9 mouse cellular contexts compared by ENCODE assay signal in the genomic region with DNA sequence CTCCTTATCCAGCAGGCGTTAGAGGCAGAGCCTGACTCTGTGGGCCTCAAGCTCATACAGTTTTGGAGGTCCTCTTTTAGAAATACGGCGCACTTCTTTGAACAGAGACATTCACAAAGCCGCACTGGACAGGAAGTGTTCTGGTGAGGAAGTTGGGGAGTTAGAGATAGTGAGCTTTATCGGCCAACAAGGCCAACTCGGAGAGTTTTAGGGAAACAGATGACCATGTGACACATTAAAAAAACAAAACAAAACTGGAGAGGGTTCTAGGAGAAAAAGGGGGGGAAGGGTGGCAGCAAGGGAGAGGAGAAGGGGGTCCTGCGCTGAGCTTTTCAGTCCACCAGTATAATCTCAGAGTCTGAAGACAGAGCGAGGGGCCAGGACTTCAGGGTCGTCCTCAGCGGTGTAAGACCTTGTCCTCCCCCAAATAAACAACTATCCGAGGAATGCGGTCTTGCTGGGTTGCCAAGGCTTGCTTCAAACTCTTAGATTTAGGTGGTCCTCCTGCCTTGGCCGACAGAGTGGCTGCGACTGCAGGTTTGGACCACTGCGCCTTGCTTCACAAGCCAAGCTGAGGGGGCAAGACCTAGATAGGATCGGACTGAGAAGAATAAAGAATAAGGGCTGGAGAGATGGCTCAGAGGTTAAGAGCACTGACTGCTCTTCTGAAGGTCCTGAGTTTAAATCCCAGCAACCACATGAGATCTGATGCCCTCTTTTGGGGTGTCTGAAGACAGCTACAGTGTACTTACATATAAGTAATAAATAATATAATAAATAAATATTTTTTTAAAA. TPM values are rescaled to one million over a fixed set of nuclear protein-coding genes. Genes with fewer than 3 reads are reported as not detected.
DNase-seq lines count a peak whose midpoint lies in the region; ATAC-seq and TF ChIP-seq lines count a peak whose summit lies in the region.
"Had no signal": no experiment of that assay in that cellular context is flagged by ENCODE, and none has a peak within 500 bp of the region (broad histone marks: within the 10 kb centered on the region; RNA-seq: fewer than 3 reads in every experiment).

No protein-coding gene starts in this region.

- TF ChIP-seq CTCF in testis, adult 2 months (IDR thresholded peaks at IDR 0.05; ENCODE audit: control insufficient read depth, insufficient read depth, insufficient replicate concordance, low read depth, low read length), result no peak

- ATAC-seq in liver, embryonic 13.5 days (ENCODE audit: low read depth), result peak; percentile 51; the same call in 1 of the 2 replicates
- no peak for ATAC-seq in forebrain, embryonic 13.5 days

- peak; percentile 76 for DNase-seq in heart, embryonic 10.5 days (ENCODE audit: low spot score)
- no peak for DNase-seq in heart, postnatal 4 days
- no peak for DNase-seq in testis, postnatal 14 days (ENCODE audit: low spot score)
- DNase-seq in liver, embryonic 13.5 days, result no peak
- DNase-seq in right cerebral cortex, postnatal 10 days (ENCODE audit: low spot score in 2 of 2), result no peak
- DNase-seq in thymus, postnatal 10 days (ENCODE audit: low spot score in 2 of 2), result no peak
- DNase-seq: adrenal gland, postnatal 25 days had no signal

- no peak for TF ChIP-seq POLR2A in testis, adult 2 months (IDR thresholded peaks at IDR 0.05; ENCODE audit: control insufficient read depth, low read depth, low read length)

- H3K9ac ChIP-seq in liver, embryonic 13.5 days, result peak overlapping the region; percentile 40; the same call in 1 of the 2 replicates
- H3K9ac ChIP-seq in forebrain, embryonic 13.5 days, result no peak overlapping the region

- peaks cover 16% of the 10 kb centered on the region for H3K4me1 ChIP-seq in heart, embryonic 10.5 days
- peaks cover 1% of the 10 kb centered on the region; the same call in 1 of the 2 replicates for H3K4me1 ChIP-seq in testis, adult 2 months (ENCODE audit: control insufficient read depth, insufficient read depth, low read length)
- peaks cover 31% of the 10 kb centered on the region for H3K4me1 ChIP-seq in liver, embryonic 13.5 days (replicated peaks)
- H3K4me1 ChIP-seq in forebrain, embryonic 13.5 days, result no peaks in the 10 kb centered on the region

- H3K27me3 ChIP-seq in heart, embryonic 10.5 days (ENCODE audit: insufficient read depth, poor library complexity, severe bottlenecking), result no peaks in the 10 kb centered on the region
- no peaks in the 10 kb centered on the region for H3K27me3 ChIP-seq in testis, adult 2 months (ENCODE audit: control insufficient read depth, insufficient read depth, low read length)
- no peaks in the 10 kb centered on the region for H3K27me3 ChIP-seq in liver, embryonic 13.5 days
- no peaks in the 10 kb centered on the region for H3K27me3 ChIP-seq in forebrain, embryonic 13.5 days

- WGBS in heart, embryonic 10.5 days, result 24% methylated on average over 16 of the region's 16 CpGs
- WGBS in liver, embryonic 13.5 days (ENCODE audit: insufficient replicate concordance), result 8% methylated on average over 16 of the region's 16 CpGs
- WGBS in forebrain, embryonic 13.5 days, result 74% methylated on average over 16 of the region's 16 CpGs

- H3K27ac ChIP-seq in heart, embryonic 10.5 days, result peak overlapping the region; percentile 83
- H3K27ac ChIP-seq in testis, adult 2 months (ENCODE audit: control insufficient read depth, insufficient read depth, low read depth, low read length), result peak overlapping the region; percentile 58
- H3K27ac ChIP-seq in liver, embryonic 13.5 days, result peak overlapping the region; percentile 77
- H3K27ac ChIP-seq in forebrain, embryonic 13.5 days, result no peak overlapping the region

- 0 out of 2 replicates have a peak, but pooled peaks cover 3% of the 10 kb centered on the region for H3K36me3 ChIP-seq in heart, embryonic 10.5 days
- no peaks in the 10 kb centered on the region for H3K36me3 ChIP-seq in testis, adult 2 months (ENCODE audit: control insufficient read depth, insufficient read depth, low read length)
- H3K36me3 ChIP-seq in liver, embryonic 13.5 days, result no peaks in the 10 kb centered on the region
- H3K36me3 ChIP-seq in forebrain, embryonic 13.5 days (ENCODE audit: poor library complexity, severe bottlenecking), result no peaks in the 10 kb centered on the region

- peak overlapping the region; percentile 16; the same call in 1 of the 2 replicates for H3K4me3 ChIP-seq in heart, embryonic 10.5 days
- H3K4me3 ChIP-seq in testis, adult 2 months (ENCODE audit: control insufficient read depth, low read depth, low read length), result no peak overlapping the region
- H3K4me3 ChIP-seq in liver, embryonic 13.5 days (replicated peaks), result peak overlapping the region; percentile 21
- no peak overlapping the region for H3K4me3 ChIP-seq in forebrain, embryonic 13.5 days

- no peaks in the 10 kb centered on the region for H3K9me3 ChIP-seq in heart, embryonic 10.5 days
- H3K9me3 ChIP-seq in liver, embryonic 13.5 days (replicated peaks), result 0 out of 2 replicates have a peak, but pooled peaks cover 4% of the 10 kb centered on the region
- H3K9me3 ChIP-seq in forebrain, embryonic 13.5 days (replicated peaks), result no peaks in the 10 kb centered on the region; the same call in 1 of the 2 replicates

- peak overlapping the region; percentile 49 for H3K4me2 ChIP-seq in liver, embryonic 13.5 days
- H3K4me2 ChIP-seq in forebrain, embryonic 13.5 days, result no peak overlapping the region

RNA-seq across cellular contexts. Expression of gene Wbp2, which starts 7.2 kb away (rescaled TPM):
- 122 and 158 TPM in 2 replicates for polyA plus RNA-seq in heart, embryonic 10.5 days (2016; fragmentation: Nextera tagmentation; extraction: Ambion mirVana)
- 100 to 1,000 TPM; 107 TPM for total RNA-seq in heart, postnatal 4 days (2021)
- 253 and 269 TPM in 2 replicates for polyA plus RNA-seq in testis, adult 2 months (2012; rRNA removed)
- polyA plus RNA-seq in liver, embryonic 13.5 days (2015; fragmentation: Nextera tagmentation; extraction: Ambion mirVana), result 58.9 and 81.2 TPM in 2 replicates
- polyA plus RNA-seq in forebrain, embryonic 13.5 days (2015; fragmentation: Nextera tagmentation; extraction: Ambion mirVana), result 114 and 115 TPM in 2 replicates

RNA-seq across cellular contexts. Expression of gene Unc13d, which starts 16.2 kb away (rescaled TPM):
- polyA plus RNA-seq in heart, embryonic 10.5 days (2016; fragmentation: Nextera tagmentation; extraction: Ambion mirVana), result 6.1 and 7.2 TPM in 2 replicates
- total RNA-seq in heart, postnatal 4 days (2021), result under 1 TPM; 0.88 to 0.95 TPM
- 3.4 and 3.8 TPM in 2 replicates for polyA plus RNA-seq in testis, adult 2 months (2012; rRNA removed)
- polyA plus RNA-seq in liver, embryonic 13.5 days (2015; fragmentation: Nextera tagmentation; extraction: Ambion mirVana), result 31.6 and 32.7 TPM in 2 replicates
- polyA plus RNA-seq in forebrain, embryonic 13.5 days (2015; fragmentation: Nextera tagmentation; extraction: Ambion mirVana), result 0.84 and 0.98 TPM in 2 replicates

RNA-seq across cellular contexts. Expression of gene Trim47, which starts 33.0 kb away (rescaled TPM):
- 25.9 and 38.7 TPM in 2 replicates for polyA plus RNA-seq in heart, embryonic 10.5 days (2016; fragmentation: Nextera tagmentation; extraction: Ambion mirVana)
- 10 to 100 TPM; 47.1 to 50.9 TPM for total RNA-seq in heart, postnatal 4 days (2021)
- 6.6 and 8.3 TPM in 2 replicates for polyA plus RNA-seq in testis, adult 2 months (2012; rRNA removed)
- 3.7 and 4.0 TPM in 2 replicates for polyA plus RNA-seq in liver, embryonic 13.5 days (2015; fragmentation: Nextera tagmentation; extraction: Ambion mirVana)
- polyA plus RNA-seq in forebrain, embryonic 13.5 days (2015; fragmentation: Nextera tagmentation; extraction: Ambion mirVana), result 2.7 and 2.8 TPM in 2 replicates

RNA-seq across cellular contexts. Expression of gene Trim65, which starts 37.0 kb away (rescaled TPM):
- polyA plus RNA-seq in heart, embryonic 10.5 days (2016; fragmentation: Nextera tagmentation; extraction: Ambion mirVana), result 3.6 and 3.8 TPM in 2 replicates
- total RNA-seq in heart, postnatal 4 days (2021), result 1 to 10 TPM; 4.3 to 4.8 TPM
- polyA plus RNA-seq in testis, adult 2 months (2012; rRNA removed), result 0.57 and 0.63 TPM in 2 replicates
- 1.1 and 1.4 TPM in 2 replicates for polyA plus RNA-seq in liver, embryonic 13.5 days (2015; fragmentation: Nextera tagmentation; extraction: Ambion mirVana)
- 1.2 and 1.6 TPM in 2 replicates for polyA plus RNA-seq in forebrain, embryonic 13.5 days (2015; fragmentation: Nextera tagmentation; extraction: Ambion mirVana)

RNA-seq across cellular contexts. Expression of gene Mrpl38, which starts 44.7 kb away (rescaled TPM):
- polyA plus RNA-seq in heart, embryonic 10.5 days (2016; fragmentation: Nextera tagmentation; extraction: Ambion mirVana), result 112 and 127 TPM in 2 replicates
- total RNA-seq in heart, postnatal 4 days (2021), result 10 to 100 TPM; 52.5 to 55.3 TPM
- polyA plus RNA-seq in testis, adult 2 months (2012; rRNA removed), result 51.3 and 54.5 TPM in 2 replicates
- polyA plus RNA-seq in liver, embryonic 13.5 days (2015; fragmentation: Nextera tagmentation; extraction: Ambion mirVana), result 66.6 and 70.9 TPM in 2 replicates
- 79.8 and 86.1 TPM in 2 replicates for polyA plus RNA-seq in forebrain, embryonic 13.5 days (2015; fragmentation: Nextera tagmentation; extraction: Ambion mirVana)

Comparison
In these comparisons a context has a peak if more than half of its experiments do, and no peak if none do; other contexts are left out.
1. H3K4me3 ChIP-seq: peak in heart, embryonic 10.5 days (single experiment) and liver, embryonic 13.5 days (single experiment); none in testis, adult 2 months (single experiment) and forebrain, embryonic 13.5 days (single experiment).